In genomic region chr1:152369139-152369538, GRCm38 (mm10) we compare ENCODE assay signal across 8 mouse cellular contexts. TPM values are rescaled to one million over a fixed set of nuclear protein-coding genes. Genes with fewer than 3 reads are reported as not detected.
DNase-seq lines count a peak whose midpoint lies in the region; ATAC-seq and TF ChIP-seq lines count a peak whose summit lies in the region.

No protein-coding gene starts in this region.

- dilution Hi-C loops in CH12.LX (cut with MboI; ENCODE audit: extremely low pct_ligation_motif_present, extremely low pct_unique_long_range_greater_than_20kb, low sequenced_read_pairs): no loop called here

- ATAC-seq in embryonic facial prominence, embryonic 12.5 days (ENCODE audit: insufficient number of reproducible peaks, insufficient read depth, low FRiP score, low TSS enrichment): peak; percentile 69; the same call in 1 of the 2 replicates
- no peak for ATAC-seq in heart, embryonic 11.5 days (replicated peaks; ENCODE audit: insufficient number of reproducible peaks, low FRiP score, low TSS enrichment)
- peak; percentile 78 for ATAC-seq in neural tube, embryonic 13.5 days (ENCODE audit: low read depth)

- H3K9me3 ChIP-seq in CH12.LX (replicated peaks; ENCODE audit: low read length): no peaks in the 10 kb centered on the region
- no peaks in the 10 kb centered on the region for H3K9me3 ChIP-seq in embryonic facial prominence, embryonic 12.5 days
- no peaks in the 10 kb centered on the region for H3K9me3 ChIP-seq in heart, embryonic 11.5 days (replicated peaks; ENCODE audit: control insufficient read depth, low read length)
- H3K9me3 ChIP-seq in neural tube, embryonic 13.5 days: no peaks in the 10 kb centered on the region

- no peak overlapping the region for H3K9ac ChIP-seq in CH12.LX (ENCODE audit: insufficient read depth, low read depth)
- no peak overlapping the region for H3K9ac ChIP-seq in embryonic facial prominence, embryonic 12.5 days
- no peak overlapping the region; the same call in 1 of the 2 replicates for H3K9ac ChIP-seq in heart, embryonic 11.5 days (ENCODE audit: low read depth, low read length)
- H3K9ac ChIP-seq in liver, adult 2 months (ENCODE audit: low read depth, low read length): no peak overlapping the region
- H3K9ac ChIP-seq in neural tube, embryonic 13.5 days: no peak overlapping the region

- in situ Hi-C loops in CH12.LX (cut with MboI; ENCODE audit: low pct_ligation_motif_present, low pct_unique_long_range_greater_than_20kb, low sequenced_read_pairs): loop anchor here (25.0 kb wide), 1 partner anchor 557 kb away; no protein-coding TSS in a partner anchor

- 20% methylated on average over 4 of the region's 4 CpGs for WGBS in embryonic facial prominence, embryonic 12.5 days
- WGBS in heart, embryonic 11.5 days (ENCODE audit: insufficient replicate concordance): 27% methylated on average over 4 of the region's 4 CpGs
- WGBS in liver, adult 2 months: 51% methylated on average over 4 of the region's 4 CpGs
- 33% methylated on average over 4 of the region's 4 CpGs for WGBS in neural tube, embryonic 13.5 days

- peak; percentile 54 for DNase-seq in CH12.LX (ENCODE audit: extremely low read depth)
- peak; percentile 72 for DNase-seq in adrenal gland, postnatal 14 days
- DNase-seq in kidney, postnatal 14 days: peak; percentile 74
- DNase-seq in liver, adult 2 months (ENCODE audit: extremely low read depth, low read depth, low spot score): peak; percentile 26
- peak; percentile 20 to 24 for DNase-seq in thymus, postnatal 36 days

- no peak for TF ChIP-seq EP300 in CH12.LX (IDR thresholded peaks at IDR 0.05; ENCODE audit: low read length)

- TF ChIP-seq POLR2A in CH12.LX (IDR thresholded peaks at IDR 0.05; ENCODE audit: low read depth, low read length): no peak
- no peak for TF ChIP-seq POLR2A in liver, adult 2 months (IDR thresholded peaks at IDR 0.05; ENCODE audit: extremely low read depth, insufficient read depth, low read length)

- no peak overlapping the region for H3K27ac ChIP-seq in CH12.LX (ENCODE audit: insufficient read depth, low read depth)
- H3K27ac ChIP-seq in embryonic facial prominence, embryonic 12.5 days: no peak overlapping the region
- peak overlapping the region; percentile 73 for H3K27ac ChIP-seq in heart, embryonic 11.5 days (ENCODE audit: low read depth, low read length)
- H3K27ac ChIP-seq in liver, adult 2 months (replicated peaks; ENCODE audit: insufficient read depth, low read depth, low read length): no peak overlapping the region
- no peak overlapping the region for H3K27ac ChIP-seq in neural tube, embryonic 13.5 days (replicated peaks)

- no peaks in the 10 kb centered on the region for H3K27me3 ChIP-seq in CH12.LX (replicated peaks)
- no peaks in the 10 kb centered on the region for H3K27me3 ChIP-seq in embryonic facial prominence, embryonic 12.5 days
- no peaks in the 10 kb centered on the region for H3K27me3 ChIP-seq in heart, embryonic 11.5 days (ENCODE audit: control insufficient read depth, insufficient read depth, low read length)
- no peaks in the 10 kb centered on the region for H3K27me3 ChIP-seq in liver, adult 2 months (ENCODE audit: control insufficient read depth, insufficient read depth, low read length)
- H3K27me3 ChIP-seq in neural tube, embryonic 13.5 days: no peaks in the 10 kb centered on the region

- peak in 1 of 2 experiments; percentile 66; a peak in 3 of 4 replicates for TF ChIP-seq CTCF in CH12.LX (conservative IDR thresholded peaks at IDR 0.05 in 1 of 2, IDR thresholded peaks at IDR 0.05 in 1 of 2; ENCODE audit: low read depth in 2 of 2, low read length in 2 of 2)
- TF ChIP-seq CTCF in liver, adult 2 months (IDR thresholded peaks at IDR 0.05; ENCODE audit: low read depth, low read length): peak; percentile 64

- H3K4me1 ChIP-seq in CH12.LX (ENCODE audit: control insufficient read depth in 1 of 2, insufficient read depth in 2 of 2): peaks cover 0 to 10% of the 10 kb centered on the region in 2 experiments; a peak in 2 of 4 replicates
- H3K4me1 ChIP-seq in embryonic facial prominence, embryonic 12.5 days: peaks cover 10% of the 10 kb centered on the region
- peaks cover 9% of the 10 kb centered on the region for H3K4me1 ChIP-seq in heart, embryonic 11.5 days (ENCODE audit: control insufficient read depth, insufficient read depth, low read length)
- no peaks in the 10 kb centered on the region for H3K4me1 ChIP-seq in liver, adult 2 months (ENCODE audit: control insufficient read depth, insufficient read depth, low read length)
- peaks cover 9% of the 10 kb centered on the region; the same call in 1 of the 2 replicates for H3K4me1 ChIP-seq in neural tube, embryonic 13.5 days (replicated peaks)

- no peak overlapping the region for H3K4me3 ChIP-seq in CH12.LX (replicated peaks in 1 of 3; ENCODE audit: low read depth in 2 of 3, low read length in 2 of 3, poor library complexity in 1 of 3)
- no peak overlapping the region for H3K4me3 ChIP-seq in embryonic facial prominence, embryonic 12.5 days
- no peak overlapping the region for H3K4me3 ChIP-seq in heart, embryonic 11.5 days (ENCODE audit: low read depth, low read length)
- no peak overlapping the region for H3K4me3 ChIP-seq in liver, adult 2 months (ENCODE audit: insufficient read depth, low read depth, low read length)
- H3K4me3 ChIP-seq in neural tube, embryonic 13.5 days: no peak overlapping the region

- peak; percentile 71 for TF ChIP-seq RAD21 in CH12.LX (IDR thresholded peaks at IDR 0.05; ENCODE audit: low read depth, low read length)

- peaks cover 7 to 44% of the 10 kb centered on the region in 2 experiments for H3K36me3 ChIP-seq in CH12.LX (replicated peaks in 1 of 2; ENCODE audit: control insufficient read depth in 1 of 2, insufficient read depth in 1 of 2, low read length in 1 of 2)
- H3K36me3 ChIP-seq in embryonic facial prominence, embryonic 12.5 days: no peaks in the 10 kb centered on the region
- H3K36me3 ChIP-seq in heart, embryonic 11.5 days (ENCODE audit: control insufficient read depth, insufficient read depth, low read length): no peaks in the 10 kb centered on the region
- peaks cover 5% of the 10 kb centered on the region; the same call in 1 of the 2 replicates for H3K36me3 ChIP-seq in liver, adult 2 months (ENCODE audit: control insufficient read depth, insufficient read depth, low read length)
- no peaks in the 10 kb centered on the region for H3K36me3 ChIP-seq in neural tube, embryonic 13.5 days

- H3K79me2 ChIP-seq in CH12.LX (replicated peaks; ENCODE audit: control insufficient read depth, extremely low read depth, insufficient read depth, poor library complexity, severe bottlenecking): no peaks in the 10 kb centered on the region
- no peaks in the 10 kb centered on the region for H3K79me2 ChIP-seq in liver, adult 2 months (ENCODE audit: control insufficient read depth, insufficient read depth, low read length)

- H3K4me2 ChIP-seq in CH12.LX (ENCODE audit: insufficient read depth, low read depth, poor library complexity, severe bottlenecking): no peak overlapping the region
- no peak overlapping the region; the same call in 1 of the 2 replicates for H3K4me2 ChIP-seq in embryonic facial prominence, embryonic 12.5 days (replicated peaks)
- H3K4me2 ChIP-seq in heart, embryonic 11.5 days: peak overlapping the region; percentile 23
- H3K4me2 ChIP-seq in neural tube, embryonic 13.5 days: no peak overlapping the region

TF ChIP-seq in CH12.LX, 34 proteins besides CTCF, POLR2A, EP300 and RAD21:
- TF ChIP-seq SMC3 (IDR thresholded peaks at IDR 0.05; ENCODE audit: low read depth, low read length): peak; percentile 53
- TF ChIP-seq JUND (conservative IDR thresholded peaks at IDR 0.05; ENCODE audit: low read depth, low read length): no peak

RNA-seq across cellular contexts. Expression of gene Tsen15, which starts 17.3 kb away (rescaled TPM):
- total RNA-seq in CH12.LX (2012; rRNA removed) (23.1 and 26.8 TPM in 2 replicates), CH12.LX (2014; rRNA removed) (65.3 and 65.9 TPM in 2 replicates)
- polyA plus RNA-seq in CH12.LX (2012; ENCODE audit: insufficient read length, low read depth): 40.9 and 42.3 TPM in 2 replicates
- total RNA-seq in adrenal gland, postnatal 14 days (2021): 24.2 and 25.6 TPM in 2 replicates
- polyA plus RNA-seq in embryonic facial prominence, embryonic 12.5 days (2016; fragmentation: Nextera tagmentation; extraction: Ambion mirVana): 90.5 and 94.5 TPM in 2 replicates
- 68.3 and 74.5 TPM in 2 replicates for polyA plus RNA-seq in heart, embryonic 11.5 days (2014; fragmentation: Nextera tagmentation; extraction: Ambion mirVana)
- 8.4 and 10.1 TPM in 2 replicates for total RNA-seq in liver, adult 2 months (2014; rRNA removed)
- 5.0 and 5.5 TPM in 2 replicates for polyA plus RNA-seq in liver, adult 2 months (2012; rRNA removed)
- 39.6 and 40.6 TPM in 2 replicates for polyA plus RNA-seq in neural tube, embryonic 13.5 days (2015; fragmentation: Nextera tagmentation; extraction: Ambion mirVana)

RNA-seq across cellular contexts. Expression of gene Colgalt2, which starts 30.5 kb away (rescaled TPM):
- total RNA-seq in CH12.LX (2012; rRNA removed): not detected in 2 replicates
- not detected in 2 replicates for total RNA-seq in CH12.LX (2014; rRNA removed)
- polyA plus RNA-seq in CH12.LX (2012; ENCODE audit: insufficient read length, low read depth): not detected in 2 replicates
- total RNA-seq in adrenal gland, postnatal 14 days (2021): 3.5 and 3.7 TPM in 2 replicates
- polyA plus RNA-seq in embryonic facial prominence, embryonic 12.5 days (2016; fragmentation: Nextera tagmentation; extraction: Ambion mirVana): 3.2 and 3.3 TPM in 2 replicates
- 3.5 and 4.5 TPM in 2 replicates for polyA plus RNA-seq in heart, embryonic 11.5 days (2014; fragmentation: Nextera tagmentation; extraction: Ambion mirVana)
- 0.87 and 1.6 TPM in 2 replicates for total RNA-seq in liver, adult 2 months (2014; rRNA removed)
- 0.35 and 0.62 TPM in 2 replicates for polyA plus RNA-seq in liver, adult 2 months (2012; rRNA removed)
- polyA plus RNA-seq in neural tube, embryonic 13.5 days (2015; fragmentation: Nextera tagmentation; extraction: Ambion mirVana): 3.8 and 3.9 TPM in 2 replicates

Comparison
In these comparisons a context has a peak if more than half of its experiments do, and no peak if none do; other contexts are left out.
1. DNase-seq: peak in every context shown above with its lines; median percentile 74 in kidney, postnatal 14 days; 72 in adrenal gland, postnatal 14 days; 54 in CH12.LX; 26 in liver, adult 2 months; 22 in thymus, postnatal 36 days.